Mouse (Mus musculus) erythroblast, embryonic 14.5 days (primary cell): ENCODE measurements at regions not wholly inside any gene's neighbourhood (a gene's known extent, or its start where the extent isn't known, plus 50 kb on each side); places are given as distances from the start of the nearest gene placed in this dataset.

ENCODE experiments used
- H3K27me3 ChIP-seq: 2 replicates; pipeline ENCODE4 v1.6.1; 2012; ENCODE audit warnings: inconsistent platforms; ENCODE audit not compliant: control insufficient read depth
- H3K36me3 ChIP-seq: 2 replicates; pipeline ENCODE4 v1.6.1; 2012; ENCODE audit warnings: mild to moderate bottlenecking, inconsistent platforms; ENCODE audit not compliant: control insufficient read depth
- H3K4me1 ChIP-seq: 2 replicates; pipeline ENCODE4 v1.6.1; 2012; ENCODE audit warnings: inconsistent platforms; ENCODE audit not compliant: control insufficient read depth
- H3K4me3 ChIP-seq: replicated peaks from 2 replicates; pipeline ENCODE3; 2012; ENCODE audit warnings: moderate library complexity, mild to moderate bottlenecking, inconsistent platforms
- H3K9me3 ChIP-seq: 2 replicates; pipeline ENCODE4 v1.6.1; 2012; ENCODE audit warnings: low read length, inconsistent platforms, mixed read lengths; ENCODE audit not compliant: control insufficient read depth
- GATA1 ChIP-seq: IDR thresholded peaks from 2 replicates; pipeline ENCODE4 v1.6.1; 2012; ENCODE audit warnings: low read length, inconsistent platforms, mixed read lengths
- TAL1 ChIP-seq: IDR thresholded peaks from 3 replicates; pipeline ENCODE4 v1.6.1; 2012; ENCODE audit warnings: low read length, inconsistent platforms, mixed read lengths

DNA sequence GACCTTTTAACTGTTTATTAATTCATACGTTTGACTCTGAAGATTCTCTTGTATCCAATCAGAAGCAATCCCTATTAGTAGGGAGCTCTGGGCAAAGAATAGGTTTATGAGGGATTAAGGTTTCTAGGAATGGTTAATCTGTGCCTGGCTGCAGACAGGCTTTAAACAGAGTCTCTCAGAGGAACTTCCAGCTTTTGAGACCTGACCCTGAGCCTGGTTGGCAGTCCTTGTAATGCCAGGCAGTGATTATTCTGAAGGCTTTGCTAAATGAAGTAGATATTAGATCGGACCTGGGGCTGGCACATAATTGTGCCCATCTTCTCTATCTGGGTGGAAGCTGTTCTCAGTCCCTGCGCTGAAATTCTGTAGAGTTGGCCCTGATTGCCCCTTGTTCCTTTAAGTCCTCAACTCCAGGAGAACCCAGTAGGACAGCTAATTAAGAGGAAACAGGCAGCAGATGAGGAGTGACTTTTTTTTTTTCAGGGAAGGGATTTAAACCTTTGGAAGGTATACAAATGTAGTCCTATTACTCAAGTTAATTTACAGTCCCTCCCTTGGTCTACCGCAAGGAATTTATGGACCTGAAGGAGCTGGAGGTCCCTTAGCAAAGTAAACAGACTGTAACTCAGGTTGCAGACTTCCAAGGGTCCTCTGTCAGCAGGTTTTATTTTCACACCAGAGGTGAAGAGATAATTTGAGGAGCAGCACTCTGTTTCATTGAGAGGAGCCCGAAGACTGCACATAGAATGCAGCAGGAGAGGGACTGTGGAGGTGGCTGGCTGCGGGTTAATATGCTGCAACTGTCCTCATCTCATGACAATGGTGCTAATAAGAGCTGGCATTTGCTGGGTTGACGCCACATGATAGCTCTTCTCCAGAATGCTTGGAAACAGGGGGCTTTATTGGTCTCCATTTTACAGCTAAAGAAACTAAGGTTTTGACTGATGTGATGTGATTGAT lies 595.7 kb downstream of the Bcl11a start:
- no peak for TF ChIP-seq TAL1
- no peak for TF ChIP-seq GATA1
- Histone ChIP-seq H3K4me1 (no peaks in the 10 kb centered on the region), H3K4me3 (no peak overlapping the region), H3K27me3 (no peaks in the 10 kb centered on the region), H3K36me3 (no peaks in the 10 kb centered on the region), H3K9me3 (no peaks in the 10 kb centered on the region)

DNA sequence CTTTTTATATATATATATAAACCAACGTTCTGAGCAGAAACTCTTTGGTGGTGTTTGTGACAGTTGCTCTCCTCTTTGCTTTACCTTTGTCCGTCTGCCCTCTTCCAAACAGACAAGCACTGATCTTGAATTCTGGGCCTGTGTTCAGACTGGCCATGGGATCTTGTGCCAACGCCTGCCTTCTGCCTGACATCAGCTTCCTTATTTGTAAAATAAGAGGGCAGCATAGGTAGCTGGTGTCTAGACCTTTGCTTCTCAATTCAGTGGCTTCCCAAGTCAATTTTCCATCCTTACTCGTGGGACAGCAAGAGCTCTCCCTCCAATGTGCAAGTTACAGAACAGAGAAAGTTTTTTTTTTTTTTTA lies 596.3 kb downstream of the Bcl11a start:
- Histone ChIP-seq H3K4me1 (no peaks in the 10 kb centered on the region), H3K27me3 (no peaks in the 10 kb centered on the region), H3K9me3 (no peaks in the 10 kb centered on the region), H3K4me3 (no peak overlapping the region), H3K36me3 (no peaks in the 10 kb centered on the region)
- TF ChIP-seq TAL1 (no peak), GATA1 (no peak)

DNA sequence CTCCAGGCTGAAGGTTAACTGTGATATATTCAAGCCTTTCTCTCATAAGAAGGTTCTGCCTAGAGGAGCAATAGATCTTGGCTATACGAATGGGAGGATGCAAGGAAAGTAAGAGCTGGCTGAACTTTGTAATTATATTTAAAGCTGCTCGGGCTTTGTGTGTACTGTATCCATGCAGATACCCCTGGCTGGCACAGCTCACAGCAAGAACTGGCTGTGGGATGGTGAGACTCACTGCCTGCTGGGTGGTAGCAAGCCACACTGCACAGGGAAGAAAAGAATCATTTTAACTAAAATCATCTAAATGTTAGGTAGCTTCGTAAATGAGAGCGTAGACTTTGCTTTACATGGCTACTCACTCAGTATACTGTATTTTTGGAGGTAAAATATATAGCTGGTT lies 599.2 kb downstream of the Bcl11a start:
- TF ChIP-seq TAL1 (no peak), GATA1 (no peak)
- Histone ChIP-seq H3K9me3 (no peaks in the 10 kb centered on the region), H3K36me3 (no peaks in the 10 kb centered on the region), H3K4me3 (no peak overlapping the region), H3K27me3 (no peaks in the 10 kb centered on the region), H3K4me1 (no peaks in the 10 kb centered on the region)

DNA sequence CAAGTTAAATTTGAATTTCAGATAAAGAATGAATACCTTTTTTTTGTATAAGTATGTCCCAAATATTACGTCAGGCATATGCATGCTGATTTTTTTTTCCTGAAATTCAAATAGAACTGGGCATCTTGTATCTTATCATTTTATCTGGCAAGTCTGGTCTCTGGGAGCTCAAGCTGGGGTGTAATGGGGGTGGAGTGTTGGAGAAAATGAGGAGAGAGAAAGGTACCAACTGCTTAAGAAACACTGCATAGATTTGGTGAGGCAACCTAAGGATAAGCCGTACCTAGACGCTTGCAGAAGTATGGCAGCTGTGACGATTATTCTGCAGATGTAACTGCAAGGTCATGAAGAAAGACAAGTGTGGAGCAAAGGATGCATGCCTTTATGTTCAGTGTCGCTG lies 601.7 kb downstream of the Bcl11a start:
- Histone ChIP-seq H3K4me1 (no peaks in the 10 kb centered on the region), H3K36me3 (no peaks in the 10 kb centered on the region), H3K27me3 (no peaks in the 10 kb centered on the region), H3K9me3 (no peaks in the 10 kb centered on the region), H3K4me3 (no peak overlapping the region)
- TF ChIP-seq GATA1, result no peak
- TF ChIP-seq TAL1, result no peak

DNA sequence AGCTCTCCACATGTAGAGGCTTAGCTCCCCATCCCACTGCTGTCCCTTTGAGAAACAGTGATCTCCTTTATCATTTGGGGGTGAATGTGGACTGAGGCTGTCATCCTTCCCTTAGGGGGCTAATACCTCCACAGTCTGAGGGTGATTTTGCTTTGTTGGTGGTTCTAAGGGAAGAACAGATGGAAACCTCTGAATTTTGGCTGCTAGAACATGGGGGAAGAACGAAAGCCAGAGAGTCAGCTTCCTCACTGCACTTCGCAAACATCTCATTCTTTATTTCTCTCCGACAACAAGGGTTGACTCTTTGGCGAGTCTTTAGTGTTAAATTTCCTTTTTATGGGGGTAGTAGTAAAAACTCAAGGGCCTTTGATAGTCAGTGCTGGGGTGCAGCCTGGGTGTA lies 604.6 kb downstream of the Bcl11a start:
- no peaks in the 10 kb centered on the region for H3K4me1 ChIP-seq
- TF ChIP-seq TAL1 (no peak), GATA1 (no peak)
- H3K36me3 ChIP-seq, result no peaks in the 10 kb centered on the region
- no peak overlapping the region for H3K4me3 ChIP-seq
- H3K9me3 ChIP-seq, result no peaks in the 10 kb centered on the region
- no peaks in the 10 kb centered on the region for H3K27me3 ChIP-seq

DNA sequence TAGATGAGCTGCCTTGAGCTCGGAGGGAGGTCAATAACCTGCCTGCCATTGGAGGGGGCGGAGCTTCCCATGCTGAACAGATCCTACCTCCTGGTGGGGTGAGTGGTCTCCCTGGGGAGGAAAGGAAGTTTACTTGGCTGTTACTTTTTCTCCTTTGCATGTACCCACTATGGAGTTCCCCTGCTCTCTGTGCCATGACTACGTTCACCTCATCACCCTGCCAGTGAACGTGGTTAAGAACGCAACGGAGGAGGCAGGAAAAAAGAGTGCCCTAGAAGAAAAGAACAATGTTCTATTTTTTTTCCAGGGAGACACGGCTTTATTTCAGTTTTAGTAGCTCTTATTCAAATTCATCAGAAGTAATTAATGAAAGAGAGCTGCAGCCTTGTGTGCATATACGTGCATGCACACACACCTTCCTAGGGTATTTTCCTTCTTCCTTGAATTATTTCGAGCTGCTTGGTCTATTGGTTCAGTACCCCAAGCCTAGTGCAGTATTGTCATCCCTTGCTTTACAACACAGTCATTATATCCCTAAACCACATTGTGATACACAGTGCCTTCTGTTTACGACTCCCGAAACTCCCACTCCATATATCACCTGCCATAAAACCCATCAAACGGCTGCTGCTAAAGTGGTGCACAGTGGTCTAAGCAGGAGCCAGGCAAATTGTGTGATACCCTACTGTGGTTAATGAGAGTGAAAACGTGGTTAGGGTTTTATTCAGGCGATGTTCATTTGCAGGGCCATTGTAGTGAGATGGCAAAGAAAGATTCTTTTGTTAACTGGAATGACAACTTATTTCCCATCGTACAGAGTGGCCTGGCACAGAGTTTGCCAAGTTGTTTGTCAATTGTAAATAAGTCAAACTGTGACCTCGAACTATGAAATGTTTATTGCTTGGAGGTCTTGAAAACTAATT lies 608.0 kb downstream of the Bcl11a start:
- H3K4me1 ChIP-seq, result no peaks in the 10 kb centered on the region
- H3K36me3 ChIP-seq, result no peaks in the 10 kb centered on the region
- no peaks in the 10 kb centered on the region for H3K9me3 ChIP-seq
- H3K27me3 ChIP-seq, result no peaks in the 10 kb centered on the region
- no peak overlapping the region for H3K4me3 ChIP-seq
- no peak for TF ChIP-seq GATA1
- TF ChIP-seq TAL1, result no peak

DNA sequence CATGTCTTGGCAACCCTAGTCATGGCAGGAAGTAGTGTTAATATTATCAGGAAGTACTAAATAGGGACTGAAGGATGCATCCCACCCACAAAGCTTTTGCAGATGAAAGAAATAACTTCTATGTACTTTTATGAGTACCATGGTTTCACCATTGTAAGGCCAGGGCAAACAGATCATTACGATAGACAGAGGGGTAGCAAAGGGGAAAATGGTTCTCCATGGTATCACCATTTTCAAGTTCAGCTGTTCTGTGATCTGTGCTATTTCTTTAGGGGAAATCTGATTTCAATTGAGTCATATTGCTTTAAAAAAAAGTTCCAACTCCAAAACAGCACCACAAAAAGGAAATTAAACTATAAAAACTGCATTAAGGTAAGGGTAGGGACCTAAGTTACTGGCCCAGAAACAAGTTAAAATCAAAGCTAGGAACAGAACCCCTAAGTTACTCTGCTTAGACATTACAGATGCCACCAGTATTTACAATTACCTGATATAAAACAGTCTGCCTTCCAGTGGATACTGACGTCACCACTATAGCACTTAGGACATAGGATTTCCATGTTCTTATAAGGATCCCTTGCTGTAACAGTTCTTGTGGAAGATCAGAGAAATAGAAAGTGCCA lies 610.4 kb downstream of the Bcl11a start:
- Histone ChIP-seq H3K27me3 (no peaks in the 10 kb centered on the region), H3K9me3 (no peaks in the 10 kb centered on the region), H3K4me3 (no peak overlapping the region), H3K36me3 (no peaks in the 10 kb centered on the region), H3K4me1 (no peaks in the 10 kb centered on the region)
- TF ChIP-seq GATA1, result no peak

DNA sequence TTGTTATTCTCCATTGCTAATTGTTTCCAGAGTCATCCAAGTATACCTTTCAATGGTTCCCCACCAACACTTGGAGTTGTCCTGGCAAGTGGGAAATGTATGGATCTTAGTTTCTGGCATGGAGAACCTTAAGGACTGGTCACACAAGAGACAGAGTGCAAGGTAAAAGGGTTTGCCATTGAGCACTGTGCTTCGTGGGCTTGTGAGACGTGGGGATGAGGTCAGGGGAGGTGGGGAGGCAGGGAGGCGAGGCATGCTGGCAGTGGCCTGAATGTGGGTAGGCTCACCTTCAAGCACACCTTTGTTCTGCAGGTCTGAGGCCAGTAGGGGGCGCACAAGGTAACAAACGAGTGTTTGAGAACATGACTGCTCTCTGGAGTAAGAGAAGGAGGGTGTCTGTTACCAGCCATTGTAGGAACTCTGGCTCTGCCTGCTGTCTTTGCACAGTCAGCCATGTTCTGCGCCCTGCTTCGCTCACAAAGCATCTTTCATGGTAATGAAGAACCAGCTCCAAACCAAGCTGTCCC lies 612.0 kb downstream of the Bcl11a start:
- H3K9me3 ChIP-seq, result no peaks in the 10 kb centered on the region
- H3K4me3 ChIP-seq, result no peak overlapping the region
- no peak for TF ChIP-seq GATA1
- no peak for TF ChIP-seq TAL1
- H3K4me1 ChIP-seq, result no peaks in the 10 kb centered on the region
- no peaks in the 10 kb centered on the region for H3K36me3 ChIP-seq
- H3K27me3 ChIP-seq, result no peaks in the 10 kb centered on the region

DNA sequence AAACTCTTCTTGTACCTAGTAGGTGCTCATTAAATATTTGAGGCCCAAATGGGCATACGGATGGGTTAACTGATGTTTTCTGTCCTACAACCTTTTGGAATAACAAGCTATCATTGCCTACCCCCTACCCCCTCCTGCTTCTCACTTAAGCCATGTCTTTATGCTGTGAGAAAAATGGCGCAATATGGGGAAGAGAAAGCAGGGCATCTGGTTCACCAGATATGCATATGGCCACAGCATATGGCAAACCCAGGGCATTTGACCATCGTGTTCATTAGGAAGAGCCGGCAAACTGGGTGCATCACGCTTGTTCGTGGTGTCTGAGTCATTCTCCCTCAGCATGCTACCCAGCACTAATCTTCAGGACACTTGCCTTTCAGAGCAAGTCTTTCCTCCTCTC lies 616.1 kb downstream of the Bcl11a start:
- H3K27me3 ChIP-seq, result no peaks in the 10 kb centered on the region
- no peaks in the 10 kb centered on the region for H3K4me1 ChIP-seq
- no peak overlapping the region for H3K4me3 ChIP-seq
- no peaks in the 10 kb centered on the region for H3K9me3 ChIP-seq
- H3K36me3 ChIP-seq, result no peaks in the 10 kb centered on the region
- no peak for TF ChIP-seq GATA1
- no peak for TF ChIP-seq TAL1
